Mouse (Mus musculus) lung, postnatal 4 days (tissue): ENCODE results near the gene Col5a1.

Experiments
- DNase-seq, 2 experiments: peaks; one replicate each; pipeline ENCODE4 v3.0.0; 2021

Col5a1 gene

DNA sequence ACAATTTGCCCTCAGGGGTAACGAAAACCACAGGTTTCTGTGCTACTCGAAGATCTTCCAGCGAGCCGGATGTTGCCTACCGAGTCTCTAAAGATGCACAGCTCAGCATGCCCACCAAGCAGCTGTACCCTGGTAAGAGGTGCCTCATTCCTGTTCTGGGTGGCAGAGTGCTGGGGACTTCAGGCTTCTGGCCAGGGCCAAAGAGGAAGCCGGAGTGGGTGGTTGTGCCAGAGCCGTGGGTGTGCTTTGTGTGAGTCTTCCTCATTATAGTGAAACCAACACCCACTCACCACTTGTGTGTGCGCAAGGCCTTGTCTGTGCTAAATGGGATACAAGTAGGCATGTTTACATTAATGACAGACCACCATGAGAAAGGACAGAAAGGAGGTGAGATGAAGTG is 35.8 kb downstream of the Col5a1 start:
- no peak for DNase-seq

DNA sequence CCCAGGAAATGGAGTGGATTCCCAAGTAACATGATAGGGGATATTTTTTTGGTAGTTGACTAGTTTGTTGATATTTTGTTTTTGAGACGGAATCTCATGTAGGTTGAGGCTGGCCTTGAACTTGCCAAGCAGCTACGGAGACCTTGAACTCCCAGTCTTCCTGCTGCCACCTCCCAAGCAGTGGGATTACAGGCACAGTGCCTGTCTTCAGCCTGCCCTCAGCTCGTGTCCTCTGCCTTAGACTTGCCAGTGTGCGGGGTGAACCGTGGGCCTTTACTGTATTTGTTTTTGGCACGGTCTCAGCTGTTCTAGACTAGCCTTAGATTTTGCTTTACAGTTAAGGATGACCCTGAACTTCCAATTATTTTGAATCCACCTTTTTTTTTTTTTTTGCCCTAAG is 37.5 kb downstream of the Col5a1 start:
- no peak for DNase-seq

DNA sequence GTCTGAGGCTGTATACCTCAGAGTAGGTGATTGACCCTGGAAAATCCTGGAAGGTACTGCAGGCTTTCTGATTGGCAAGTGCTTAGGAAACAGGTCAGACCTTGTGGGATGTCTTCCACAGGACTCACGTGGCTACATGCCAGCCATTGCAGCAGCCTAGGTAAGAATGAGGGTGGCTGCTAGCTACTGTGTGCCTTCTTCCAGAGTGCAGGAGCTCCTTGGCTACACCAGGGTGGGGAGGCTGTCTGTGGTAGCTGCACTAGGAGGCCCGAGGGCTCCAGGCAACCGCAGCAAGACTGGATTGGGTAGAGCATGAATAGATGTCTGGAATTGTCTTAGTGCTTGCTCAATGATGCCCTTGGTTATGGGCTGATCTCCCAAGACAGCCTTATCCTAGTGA is 38.2 kb downstream of the Col5a1 start:
- no peak for DNase-seq

DNA sequence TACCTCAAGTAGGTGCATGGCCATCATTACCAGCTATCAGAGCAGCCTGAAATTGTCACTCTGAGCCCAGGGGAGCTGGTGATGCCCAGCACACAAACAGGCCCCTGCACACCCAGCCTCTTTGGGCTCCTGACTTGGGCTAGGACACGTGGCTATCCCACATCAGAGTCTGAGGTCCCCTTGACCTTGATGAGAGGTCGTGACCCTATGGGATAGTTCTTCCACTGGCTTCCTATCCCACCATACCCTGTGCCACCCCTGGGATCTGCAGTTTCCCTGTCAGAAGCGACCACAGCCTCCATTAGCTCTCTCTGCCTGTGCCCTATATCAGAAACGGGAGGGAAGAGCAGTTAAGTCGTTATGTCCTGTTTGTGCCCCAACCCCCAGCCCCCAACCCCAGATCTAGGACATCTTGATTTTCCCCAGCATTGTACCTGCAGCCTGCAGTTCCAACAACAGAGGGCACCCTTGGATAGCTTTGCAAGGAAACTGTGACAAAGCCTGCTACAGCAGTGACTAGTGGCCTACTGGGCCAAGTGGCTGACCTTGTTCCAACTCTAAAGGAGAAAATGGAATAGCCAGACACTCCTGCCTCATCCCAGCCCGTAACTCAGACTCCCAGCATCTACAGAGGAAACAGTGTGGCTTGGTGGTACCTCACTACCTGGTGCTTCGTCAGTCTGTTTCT is 40.4 kb downstream of the Col5a1 start:
- DNase-seq: peak; percentile 53 to 66

DNA sequence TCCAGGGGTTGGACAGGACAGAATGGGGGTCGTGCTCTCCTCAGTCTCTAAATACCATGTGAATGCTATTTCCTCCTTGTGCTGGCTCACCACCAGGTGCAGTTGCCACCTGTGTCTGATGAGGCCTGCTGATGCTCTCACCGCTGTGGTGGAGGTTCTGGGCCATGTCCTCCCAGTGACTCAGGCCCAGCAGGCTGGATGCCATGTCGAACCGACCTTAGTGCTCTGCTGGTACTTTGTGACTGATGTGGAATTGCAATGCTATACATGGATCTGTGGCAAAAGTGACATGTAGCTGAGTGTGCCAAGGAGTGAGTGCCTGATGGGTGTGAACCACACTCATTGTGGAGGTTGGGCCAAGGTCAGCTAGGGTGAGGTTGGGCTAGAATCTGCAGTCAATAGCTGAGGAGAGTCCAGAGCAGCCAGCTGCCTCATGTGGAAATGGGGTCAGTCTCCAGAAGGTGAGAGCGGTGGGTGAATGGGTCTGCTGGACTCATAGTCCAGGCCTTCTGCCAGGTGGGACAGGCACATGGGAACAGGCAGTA is 44.3 kb downstream of the Col5a1 start:
- DNase-seq: no peak

DNA sequence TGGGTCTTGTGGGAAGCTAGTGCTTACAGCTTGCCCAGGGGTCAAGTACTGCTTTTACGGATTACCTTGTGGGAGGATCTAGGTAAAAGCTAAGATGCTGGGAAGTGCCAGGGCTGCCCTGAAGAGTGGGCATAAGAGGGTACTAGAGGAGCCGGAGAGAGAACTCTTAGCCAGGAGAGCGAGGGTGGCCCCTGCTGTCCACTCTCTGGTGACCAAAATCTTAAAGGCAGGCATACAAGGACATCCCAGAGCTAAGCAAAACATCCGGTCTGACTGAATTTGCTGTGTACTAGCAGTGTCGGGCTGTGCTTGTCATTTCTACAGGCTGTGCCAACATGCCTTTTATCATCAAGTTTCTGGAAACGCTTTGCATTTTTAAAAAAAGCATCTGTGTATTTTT is 44.9 kb downstream of the Col5a1 start:
- DNase-seq: peak in 1 of 2 experiments; percentile 54

DNA sequence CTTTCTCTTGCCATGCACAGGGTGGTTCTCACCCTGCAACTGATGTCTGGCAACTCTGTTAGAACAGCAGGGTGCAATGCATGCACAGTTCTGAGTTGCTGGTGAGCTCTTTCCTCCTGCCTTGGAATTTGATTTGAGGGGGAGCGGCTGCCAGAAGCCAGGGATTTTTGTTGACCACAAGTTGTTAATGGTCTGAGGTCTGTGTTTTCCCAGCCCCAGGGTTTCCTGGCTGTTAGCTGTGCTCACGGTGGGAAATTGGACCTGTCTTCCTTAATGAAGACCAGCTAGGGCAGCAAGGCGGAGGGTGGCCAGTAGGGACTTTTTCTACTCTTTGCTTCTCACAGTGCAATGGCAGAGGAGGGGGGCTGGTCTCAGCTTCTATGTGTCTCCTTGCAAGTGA is 45.7 kb downstream of the Col5a1 start:
- peak in 1 of 2 experiments; percentile 45 for DNase-seq

DNA sequence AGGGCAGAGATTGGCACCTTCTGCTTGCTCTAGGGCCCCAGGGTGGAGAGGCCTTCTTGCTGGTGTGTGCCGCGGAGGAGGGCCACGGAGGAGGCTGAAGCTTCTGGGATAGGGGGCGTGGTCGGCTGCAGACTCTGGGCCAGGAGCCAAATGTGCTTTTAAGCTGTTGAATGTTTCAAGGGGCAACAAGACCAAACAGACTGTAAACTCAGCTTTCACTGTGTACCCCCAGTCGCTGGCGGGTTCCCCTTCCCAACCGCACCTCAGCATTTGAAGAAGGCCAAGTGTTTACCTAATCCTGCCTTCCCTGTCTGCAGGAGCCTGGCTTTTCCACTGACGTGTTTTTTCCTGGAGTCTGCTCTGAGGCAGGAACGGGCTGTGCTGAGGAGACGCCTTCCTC is 48.0 kb downstream of the Col5a1 start:
- DNase-seq: peak; percentile 86 to 91

DNA sequence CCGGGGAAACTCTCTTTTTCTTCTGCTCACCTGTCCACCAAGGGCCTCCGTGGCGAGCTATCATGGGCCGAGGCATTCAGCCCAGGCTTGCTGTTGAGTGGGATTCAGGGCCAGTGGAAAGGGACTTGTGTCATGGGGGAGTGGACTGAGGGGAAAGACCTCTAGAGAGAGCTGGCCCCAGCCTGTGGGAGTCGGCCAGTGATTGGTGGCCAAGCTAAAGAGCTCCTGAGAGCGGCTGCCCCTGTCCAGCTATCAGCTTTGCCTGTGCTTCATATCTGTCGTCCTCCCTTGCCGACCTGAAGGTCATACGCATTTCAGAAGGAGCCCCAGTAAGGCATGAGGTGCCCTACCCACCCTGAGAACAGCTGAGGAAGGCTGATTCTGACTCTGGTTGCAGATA is 48.6 kb downstream of the Col5a1 start:
- DNase-seq: no peak

DNA sequence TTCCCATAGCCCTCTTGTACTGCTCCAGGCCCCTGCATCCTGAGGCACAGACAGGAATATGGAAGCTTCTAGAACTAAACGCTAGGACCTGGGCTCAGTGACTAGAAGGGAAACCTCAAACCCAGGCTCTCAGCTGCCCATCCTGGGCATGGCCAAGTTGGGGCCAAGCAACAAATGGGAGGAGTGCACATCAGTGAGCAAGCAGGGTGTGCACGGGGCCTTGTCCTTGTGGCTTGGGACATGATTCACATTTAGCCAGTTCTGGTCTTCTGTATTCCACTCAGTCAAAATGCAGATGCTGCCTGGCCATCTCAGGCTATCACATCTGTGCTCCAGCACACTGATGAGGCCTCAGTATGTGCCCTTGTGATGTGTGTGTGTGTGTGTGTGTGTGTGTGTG is 49.2 kb downstream of the Col5a1 start:
- DNase-seq: no peak

DNA sequence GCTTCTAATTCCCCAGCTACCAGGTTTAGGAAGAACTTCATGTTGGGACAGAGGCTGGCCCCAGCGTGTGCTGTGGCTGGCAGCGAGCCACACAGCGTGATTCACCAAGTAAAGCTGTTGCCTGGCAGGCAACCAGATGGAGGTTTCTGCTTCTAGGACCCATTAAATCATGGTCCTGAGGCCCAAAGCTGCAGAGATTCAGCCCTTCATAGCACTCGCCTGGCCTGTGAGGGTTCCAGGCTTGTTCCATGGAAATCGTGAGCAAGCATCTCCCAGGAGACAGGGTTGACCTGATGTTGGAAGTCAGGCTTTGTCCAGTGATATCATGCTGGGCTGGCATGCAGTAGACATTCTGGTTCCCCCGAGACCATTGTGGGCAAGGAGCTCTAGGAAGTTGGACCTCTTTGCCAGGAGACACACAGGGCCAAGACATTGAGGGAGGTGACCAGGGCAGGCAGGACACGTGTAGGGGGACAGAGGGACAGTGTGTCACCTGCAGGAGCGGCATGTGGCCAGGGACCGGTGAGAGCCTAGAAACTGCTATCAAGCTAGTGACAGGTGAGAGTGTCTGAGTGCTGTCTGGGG is 50.5 kb downstream of the Col5a1 start:
- peak; percentile 72 to 85 for DNase-seq

DNA sequence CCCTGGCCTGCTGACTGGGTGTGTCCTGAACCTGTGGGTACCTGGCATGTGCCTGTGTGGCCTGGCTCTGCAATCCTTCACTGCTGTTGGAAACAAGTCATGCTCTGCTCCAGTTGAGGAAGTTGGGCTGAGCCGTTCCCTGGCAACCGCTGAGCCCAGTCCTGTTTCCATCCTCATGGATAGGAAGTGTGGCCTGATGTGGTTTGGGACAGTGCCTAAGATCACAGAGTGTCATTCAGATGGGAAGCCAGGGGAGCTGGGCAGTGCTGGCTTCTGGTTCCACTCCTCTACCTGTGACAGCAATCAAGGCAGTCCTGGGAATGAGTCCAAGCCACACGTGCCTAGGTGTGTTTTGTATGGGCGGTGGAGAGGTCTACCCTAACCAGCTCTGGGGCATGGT is 53.2 kb downstream of the Col5a1 start:
- DNase-seq: peak; percentile 44 to 73

DNA sequence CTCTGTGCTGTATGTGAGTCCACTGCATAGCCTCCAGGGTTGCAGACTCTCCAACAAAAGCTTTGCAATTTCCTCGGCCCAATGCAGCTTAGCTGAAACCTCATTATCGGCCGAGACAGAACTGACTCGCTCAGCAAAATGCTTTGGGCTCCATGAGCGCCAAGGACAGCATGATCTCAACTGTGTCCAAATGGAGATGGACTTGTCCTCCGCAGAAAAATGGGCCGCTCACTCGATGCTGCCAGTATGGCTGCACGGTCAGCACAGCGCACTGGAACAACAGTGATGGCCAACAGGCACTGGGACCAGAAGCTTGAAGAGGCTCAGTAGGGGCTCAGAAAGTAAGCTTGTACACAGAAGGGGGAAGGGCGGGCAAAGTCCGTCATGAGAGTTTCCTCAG is 53.9 kb downstream of the Col5a1 start:
- DNase-seq: no peak

DNA sequence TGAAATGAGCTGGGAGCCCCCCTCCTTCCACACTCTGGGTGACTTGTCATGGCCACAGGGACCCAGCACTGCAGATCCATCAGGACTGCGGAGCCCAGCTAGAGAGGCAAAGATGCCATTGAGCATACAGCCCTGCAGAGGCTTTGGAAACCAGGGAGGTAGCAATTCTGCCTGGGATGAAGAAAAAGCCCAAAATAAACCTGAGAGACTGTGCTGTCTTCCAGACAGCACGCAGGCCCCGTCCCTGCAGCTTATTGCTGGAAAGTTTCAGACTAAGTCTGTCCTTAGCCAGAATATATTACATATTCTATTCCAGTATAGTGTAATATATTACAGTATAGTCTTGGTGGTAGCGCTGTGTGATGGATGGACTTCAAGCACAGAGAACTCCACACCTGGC is 61.0 kb downstream of the Col5a1 start:
- DNase-seq: no peak

DNA sequence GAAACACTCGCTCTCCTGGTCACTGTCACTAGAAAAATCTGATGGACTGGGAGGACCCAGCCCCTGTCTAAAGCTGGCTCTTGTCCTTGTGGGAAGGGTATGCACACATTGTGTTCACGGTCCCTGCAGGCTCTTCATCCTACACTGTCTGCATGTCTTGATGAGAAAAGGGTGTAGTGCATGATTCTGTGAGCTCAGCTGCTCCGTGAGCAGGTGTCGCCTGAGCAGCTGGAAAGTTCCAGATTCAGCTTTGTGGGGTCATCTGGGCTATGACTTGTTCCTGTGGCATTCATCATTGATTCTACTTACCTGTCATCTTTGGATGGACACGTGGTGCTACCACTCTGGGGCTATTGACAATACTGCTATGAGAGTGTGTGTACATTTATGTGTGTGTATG is 61.7 kb downstream of the Col5a1 start:
- DNase-seq: no peak

DNA sequence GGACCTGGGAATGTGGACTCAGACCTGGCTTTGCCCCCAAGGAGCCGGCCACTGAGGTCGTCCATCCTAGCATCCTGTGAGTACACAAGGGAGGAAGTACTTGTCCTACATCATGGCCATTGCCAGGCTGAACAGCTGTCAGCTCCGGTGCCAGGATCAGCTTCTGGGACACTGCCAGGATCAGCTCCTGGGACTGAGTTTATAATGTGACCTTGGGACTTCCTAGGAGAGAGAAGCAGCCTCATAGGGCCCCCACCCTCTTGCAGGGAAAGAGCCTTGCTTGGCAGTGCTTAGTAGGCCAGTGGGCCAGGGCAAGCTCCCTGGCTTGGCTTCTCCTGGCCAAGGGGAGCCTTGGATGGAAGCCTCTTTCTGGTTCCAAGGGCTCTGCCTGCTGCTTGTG is 67.6 kb downstream of the Col5a1 start:
- peak; percentile 51 to 80 for DNase-seq

DNA sequence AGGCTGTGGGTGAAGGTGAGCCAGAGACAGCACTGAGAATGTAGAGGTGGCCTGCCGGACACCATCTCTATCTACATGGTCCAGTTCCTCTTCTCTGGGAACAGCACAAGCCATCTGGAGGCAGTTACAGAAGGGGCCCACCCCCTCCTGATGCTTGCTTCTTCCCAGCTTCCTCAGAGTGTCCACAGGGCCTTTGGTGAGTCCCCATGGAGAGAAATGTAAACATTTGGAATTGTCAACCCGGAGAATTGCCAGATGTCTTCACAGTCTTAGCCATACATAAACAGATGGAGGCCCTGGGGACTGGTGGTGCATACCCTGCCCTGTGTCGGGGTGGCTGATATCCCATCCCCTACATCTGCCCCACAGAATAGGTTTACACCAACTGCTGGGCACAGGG is 68.7 kb downstream of the Col5a1 start:
- peak; percentile 36 to 70 for DNase-seq

DNA sequence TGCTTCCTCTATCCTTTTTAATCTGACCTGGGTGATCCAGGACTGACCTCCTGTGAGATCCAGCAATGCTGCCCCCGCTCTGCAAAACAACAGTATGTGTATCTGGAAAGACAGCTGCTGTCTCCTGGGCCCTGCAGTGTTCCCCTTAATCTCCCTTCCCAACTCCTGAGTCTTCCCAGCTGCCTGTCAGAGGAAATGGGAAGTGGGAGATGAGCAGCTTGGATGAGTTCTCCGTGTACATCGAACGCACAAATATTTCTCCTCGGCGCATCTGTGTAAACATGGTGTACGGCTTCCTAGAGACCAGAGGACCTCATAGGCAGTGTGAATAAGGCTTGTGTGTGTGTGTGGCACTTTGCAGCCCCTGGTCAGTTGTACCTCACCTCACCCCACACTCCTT is 70.5 kb downstream of the Col5a1 start:
- peak in 1 of 2 experiments; percentile 51 for DNase-seq

DNA sequence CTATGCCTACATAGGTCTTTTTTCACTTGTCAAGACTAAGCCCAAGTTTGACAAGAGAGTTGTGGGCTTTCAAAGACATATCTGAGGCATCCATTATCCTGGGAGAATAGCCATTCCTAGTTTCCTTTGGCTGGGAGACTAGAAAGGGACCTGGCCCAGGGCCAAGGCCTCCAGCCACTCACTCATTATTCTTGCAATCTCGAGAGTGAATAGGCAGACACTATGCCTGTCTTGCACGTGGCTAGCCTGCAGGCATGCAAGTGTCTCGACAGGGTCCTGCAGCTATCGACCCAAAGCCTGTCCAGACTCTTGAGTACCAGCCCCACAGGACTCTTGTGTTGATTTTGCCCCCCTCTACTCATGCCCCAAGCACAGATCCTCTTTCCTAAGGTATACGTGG is 71.0 kb downstream of the Col5a1 start:
- peak; percentile 47 to 76 for DNase-seq

DNA sequence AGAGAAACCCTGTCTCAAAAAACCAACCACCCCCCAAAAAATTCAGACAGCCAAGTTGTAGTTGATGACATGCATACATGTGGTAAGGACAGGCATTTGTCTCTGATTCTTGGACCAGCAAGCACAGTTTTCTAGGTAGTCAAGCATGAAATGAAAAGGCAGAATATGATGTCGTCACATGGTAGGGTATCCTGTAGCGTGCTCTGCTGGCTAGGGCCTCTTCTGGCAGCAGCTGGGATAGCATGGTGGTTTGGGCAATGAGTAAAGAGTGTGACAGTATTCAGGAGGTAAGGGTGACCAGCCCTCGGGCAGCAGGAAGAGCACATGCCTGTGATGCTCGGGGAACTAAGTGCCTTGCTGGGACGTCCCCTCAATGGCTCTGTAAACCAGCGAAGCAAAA is 73.0 kb downstream of the Col5a1 start:
- DNase-seq: no peak

DNA sequence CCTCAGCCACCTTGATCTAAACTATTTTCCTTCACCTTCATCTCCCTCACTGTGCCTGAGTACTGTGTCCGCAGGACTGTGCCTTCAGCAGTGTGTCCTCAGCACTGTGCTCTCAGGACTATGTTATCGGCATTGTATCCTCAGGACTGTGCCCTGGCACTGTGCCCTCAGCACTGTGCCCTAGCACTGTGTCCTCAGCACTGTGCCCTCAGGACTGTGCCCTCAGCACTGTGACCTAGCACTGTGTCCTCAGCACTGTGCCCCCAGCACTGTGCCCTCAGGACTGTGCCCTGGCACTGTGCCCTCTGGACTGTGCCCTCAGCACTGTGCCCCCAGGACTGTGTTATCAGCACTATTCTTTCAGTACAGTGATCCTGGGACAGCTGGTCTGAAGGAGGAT is 75.0 kb downstream of the Col5a1 start:
- no peak for DNase-seq

DNA sequence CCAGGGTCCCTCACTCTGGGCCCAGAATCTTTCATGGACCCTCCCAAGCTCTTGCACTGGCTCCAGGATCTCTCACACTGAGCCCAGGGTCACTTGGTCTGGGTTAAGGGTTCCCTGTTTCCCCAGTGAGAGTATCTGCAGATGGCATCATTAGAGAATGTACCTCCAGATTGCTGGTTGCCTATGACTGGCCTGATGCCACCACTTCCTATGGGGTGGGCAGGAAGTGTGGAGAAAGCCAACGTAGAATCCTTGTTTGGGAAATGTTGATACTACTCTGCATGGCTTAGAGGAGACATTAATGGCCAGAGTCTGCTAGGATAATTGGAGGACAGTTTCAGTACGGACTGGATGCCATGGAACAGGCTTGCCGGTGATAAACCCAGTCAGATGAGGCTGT is 76.2 kb downstream of the Col5a1 start:
- no peak for DNase-seq

DNA sequence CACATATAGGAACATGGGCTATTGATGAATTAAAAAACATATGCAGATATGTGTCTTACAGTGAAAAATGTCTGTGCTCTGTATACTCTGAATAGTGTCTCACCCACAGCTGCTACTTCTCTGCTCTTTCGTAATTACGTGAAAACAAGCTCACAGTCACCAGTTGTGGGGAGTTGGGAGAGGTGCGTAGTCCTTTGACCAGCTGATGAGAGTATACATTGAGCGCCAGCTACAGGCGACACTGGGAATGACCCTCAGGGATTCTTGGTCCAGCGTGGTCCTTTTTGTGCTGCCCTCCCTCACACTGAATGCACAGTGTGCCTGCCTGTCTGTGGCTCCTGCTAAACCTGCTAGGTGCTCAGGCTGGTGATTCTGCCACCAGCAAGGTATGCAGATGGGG is 82.9 kb downstream of the Col5a1 start:
- peak; percentile 57 to 61 for DNase-seq

DNA sequence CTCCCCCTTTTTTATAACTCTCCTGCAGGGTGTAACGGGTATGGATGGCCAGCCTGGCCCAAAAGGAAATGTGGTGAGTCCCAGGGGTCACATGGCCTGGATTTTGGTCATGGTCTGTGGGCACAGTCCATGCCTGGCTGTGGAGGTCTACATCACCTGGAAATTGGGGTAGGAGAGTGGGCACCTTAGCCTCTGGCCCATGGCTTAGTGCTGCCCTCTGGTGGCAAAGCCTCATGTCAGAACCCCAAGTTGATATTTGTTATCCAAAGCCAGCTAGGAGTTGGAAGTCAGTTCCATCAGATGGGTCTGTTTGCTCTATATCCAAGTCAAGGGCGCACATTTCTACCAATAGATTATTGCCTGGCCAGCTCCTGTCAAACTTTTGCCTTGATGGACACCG is 87.6 kb downstream of the Col5a1 start:
- peak; percentile 46 to 64 for DNase-seq

DNA sequence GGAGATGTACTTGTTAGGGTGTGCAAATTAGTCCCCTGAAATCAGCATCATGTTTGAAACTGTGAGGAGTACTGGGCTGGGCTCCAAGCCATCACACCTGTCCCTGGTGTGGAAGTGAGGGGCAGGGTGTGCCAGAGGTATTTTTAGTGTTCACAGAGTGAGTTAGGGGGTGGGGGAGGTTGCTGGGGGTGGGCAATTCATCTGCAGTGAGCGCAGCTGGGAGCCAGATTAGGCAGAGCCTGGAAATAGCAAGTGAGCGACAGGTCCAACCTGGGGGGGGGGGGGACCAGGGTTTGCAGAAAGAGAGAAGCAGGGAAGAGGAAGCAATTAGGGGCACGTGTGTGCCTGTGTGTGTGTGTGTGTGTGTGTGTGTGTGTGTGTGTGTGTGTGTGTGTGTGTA is 89.6 kb downstream of the Col5a1 start:
- DNase-seq: no peak
